Mouse (Mus musculus) heart, postnatal 0 days (tissue): Measurements from ENCODE around the gene Olfr1423. TPM values are rescaled to one million over a fixed set of nuclear protein-coding genes. Genes with fewer than 3 reads are reported as not detected.
"Not testable (repeated sequence)": the region's sequence is repeated elsewhere in the genome, so short reads cannot be mapped to it uniquely, and the experiment has no call there.

Source experiments
- ATAC-seq: fragments of 200-750 bp; cut with Nextera tagmentation; 2 replicates; pipeline ENCODE4 v1.8.0; 2017; ENCODE audit warnings: low read depth, moderate number of reproducible peaks, moderate library complexity; ENCODE audit not compliant: insufficient read depth
- DNase-seq: peaks from one replicate; pipeline ENCODE4 v3.0.0-alpha.2; 2016; ENCODE audit warnings: low spot score
- H3K27ac ChIP-seq: fragments of 300-500 bp; sonication (generic); 2 replicates; pipeline ENCODE4 v1.5.1; 2014; ENCODE audit warnings: low read depth, mild to moderate bottlenecking
- H3K27me3 ChIP-seq: fragments of 300-500 bp; sonication (generic); 2 replicates; pipeline ENCODE4 v1.6.1; 2014; ENCODE audit warnings: low read length, mixed read lengths; ENCODE audit not compliant: control insufficient read depth, insufficient read depth
- H3K36me3 ChIP-seq: fragments of 300-500 bp; sonication (generic); replicated peaks from 2 replicates; pipeline ENCODE4 v1.6.1; 2014; ENCODE audit warnings: low read length, mixed read lengths; ENCODE audit not compliant: control insufficient read depth, insufficient read depth
- H3K4me1 ChIP-seq: fragments of 300-500 bp; sonication (generic); 2 replicates; pipeline ENCODE4 v1.6.1; 2014; ENCODE audit warnings: antibody characterized with exemption; ENCODE audit not compliant: control insufficient read depth, insufficient read depth
- H3K4me2 ChIP-seq: fragments of 300-500 bp; sonication (generic); 2 replicates; pipeline ENCODE4 v1.6.1; 2014; ENCODE audit warnings: low read depth, mild to moderate bottlenecking, low read length, moderate library complexity
- H3K4me3 ChIP-seq: fragments of 300-500 bp; sonication (generic); 2 replicates; pipeline ENCODE4 v1.5.1; 2014; ENCODE audit warnings: low read depth, low read length
- H3K9ac ChIP-seq: fragments of 300-500 bp; sonication (generic); replicated peaks from 2 replicates; pipeline ENCODE4 v1.6.1; 2014; ENCODE audit warnings: low read depth, low read length, mixed read lengths
- H3K9me3 ChIP-seq: fragments of 300-500 bp; sonication (generic); replicated peaks from 2 replicates; pipeline ENCODE4 v1.6.1; 2016; ENCODE audit warnings: low read length; ENCODE audit not compliant: control insufficient read depth
- CTCF ChIP-seq: IDR thresholded peaks from 2 replicates; pipeline ENCODE4 v1.5.1; 2016; ENCODE audit warnings: antibody characterized with exemption, control low read depth, low read depth
- EP300 ChIP-seq: IDR thresholded peaks from 2 replicates; pipeline ENCODE4 v1.6.1; 2016; ENCODE audit warnings: antibody characterized with exemption, low read depth
- whole genome bisulfite sequencing: fragments of 180-500 bp; shearing (Covaris S2); extraction: QIAGEN DNeasy Blood & Tissue Kit; methylation state at CpG from one replicate; pipeline ENCODE4 v1.1.7; 2014; 5-methylcytosine and 5-hydroxymethylcytosine counted together
- polyA plus RNA-seq: library from polyadenylated mRNA; unstranded; fragments of >200 nt; fragmentation: Nextera tagmentation; extraction: Ambion mirVana; gene quantifications from 2 replicates; pipeline ENCODE4 v1.2.1, GENCODE M21; 2015
- total RNA-seq: library from RNA; depleted of rRNA; stranded (reverse); fragments of >200 nt; gene quantifications from 2 replicates; pipeline ENCODE4 v1.2.3, GENCODE M21; 2014; ENCODE audit warnings: low replicate concordance; rRNA removed

Olfr1423 gene
- total RNA-seq (not detected in 2 replicates), polyA plus RNA-seq (not detected in 2 replicates)

DNA sequence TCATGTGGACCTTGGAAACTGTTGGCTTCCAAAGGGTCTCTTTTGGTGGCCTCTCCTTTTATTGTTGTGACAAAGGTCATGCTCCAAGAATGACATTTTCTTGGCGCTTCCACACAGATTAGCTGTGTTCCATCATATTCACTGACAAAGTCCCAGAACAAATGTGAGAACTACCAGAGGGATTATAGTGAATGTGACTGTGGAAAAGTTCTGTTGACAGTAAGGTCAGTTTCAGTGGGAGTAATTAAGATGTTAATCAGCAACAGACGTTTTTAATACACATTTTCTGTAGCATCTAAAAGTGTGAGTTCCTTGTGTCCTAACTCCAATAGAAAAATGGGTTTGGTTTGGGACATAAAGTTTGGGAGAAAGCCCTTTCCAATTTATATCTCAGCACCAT is at the start of gene Olfr1423:
Olfr1423 (minus strand) TSS at position 101 of the 400 bp plus-strand sequence.
- no peak within 1 kb of the TSS for H3K27ac ChIP-seq
- H3K27me3 ChIP-seq: no peaks in the 10 kb centered on the region
- H3K9me3 ChIP-seq: no peaks in the 10 kb centered on the region
- no peak within 1 kb of the TSS for H3K4me2 ChIP-seq
- H3K36me3 ChIP-seq: no peaks in the 10 kb centered on the region
- ATAC-seq (no peak), DNase-seq (no peak)
- H3K9ac ChIP-seq: no peak within 1 kb of the TSS
- WGBS: 53% methylated on average over 2 of the region's 2 CpGs
- no peaks in the 10 kb centered on the region for H3K4me1 ChIP-seq
- no peak within 1 kb of the TSS for H3K4me3 ChIP-seq
- TF ChIP-seq CTCF (no peak), EP300 (no peak)

DNA sequence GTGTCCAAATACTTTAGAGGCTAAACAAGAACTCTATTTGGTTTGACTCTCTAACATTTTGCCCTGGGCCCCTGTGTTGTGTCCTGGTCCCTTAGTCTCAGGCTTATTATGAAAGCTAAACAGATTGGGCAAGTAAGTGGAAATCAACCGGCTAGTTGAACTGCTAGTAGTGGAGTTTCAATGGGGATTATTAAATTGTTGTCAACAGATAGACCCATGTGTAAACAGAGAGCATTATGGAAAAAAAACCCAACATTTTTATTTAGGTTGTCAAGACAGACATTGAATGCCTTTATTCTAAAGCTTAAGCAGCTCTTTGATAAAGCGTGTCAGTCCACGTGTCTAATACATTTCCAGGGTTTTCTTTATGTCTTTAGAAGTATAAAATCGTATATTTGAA is 36.5 kb upstream of the Olfr1423 start, which contains the start of gene Olfr1425:
Olfr1425 (minus strand) TSS at position 101 of the 400 bp plus-strand sequence.
- H3K4me1 ChIP-seq, H3K27ac ChIP-seq, ATAC-seq, H3K4me2 ChIP-seq, H3K36me3 ChIP-seq, H3K4me3 ChIP-seq, H3K9ac ChIP-seq, H3K27me3 ChIP-seq, DNase-seq, H3K9me3 ChIP-seq: not testable (repeated sequence)
- 70% methylated on average over 4 of the region's 4 CpGs for WGBS

GRCm38 (mm10) chr19:12069546-12069945 is 28.4 kb upstream of the Olfr1423 start:
- H3K9ac ChIP-seq, H3K4me3 ChIP-seq, H3K4me1 ChIP-seq, DNase-seq, H3K4me2 ChIP-seq, H3K36me3 ChIP-seq, H3K27ac ChIP-seq, ATAC-seq, H3K9me3 ChIP-seq, H3K27me3 ChIP-seq: not testable (repeated sequence)
- WGBS: 69% methylated on average over 1 of the region's 1 CpGs

- not testable (repeated sequence) for H3K9ac ChIP-seq, ATAC-seq, H3K4me2 ChIP-seq, DNase-seq, H3K4me1 ChIP-seq, H3K27ac ChIP-seq, H3K36me3 ChIP-seq, H3K4me3 ChIP-seq, H3K27me3 ChIP-seq, H3K9me3 ChIP-seq
- WGBS: 52% methylated on average over 1 of the region's 1 CpGs
These were observed 26.7 kb upstream of the Olfr1423 start for GRCm38 (mm10) chr19:12067806-12068205.

GRCm38 (mm10) chr19:12062582-12062981 is 21.5 kb upstream of the Olfr1423 start, which contains the start of gene Olfr1424:
Olfr1424 (minus strand) TSS chr19:12062682.
- not testable (repeated sequence) for H3K36me3 ChIP-seq, H3K27ac ChIP-seq, DNase-seq, H3K9ac ChIP-seq, H3K9me3 ChIP-seq, H3K4me1 ChIP-seq, H3K27me3 ChIP-seq, H3K4me3 ChIP-seq, H3K4me2 ChIP-seq, ATAC-seq
- 90% methylated on average over 1 of the region's 1 CpGs for WGBS

DNA sequence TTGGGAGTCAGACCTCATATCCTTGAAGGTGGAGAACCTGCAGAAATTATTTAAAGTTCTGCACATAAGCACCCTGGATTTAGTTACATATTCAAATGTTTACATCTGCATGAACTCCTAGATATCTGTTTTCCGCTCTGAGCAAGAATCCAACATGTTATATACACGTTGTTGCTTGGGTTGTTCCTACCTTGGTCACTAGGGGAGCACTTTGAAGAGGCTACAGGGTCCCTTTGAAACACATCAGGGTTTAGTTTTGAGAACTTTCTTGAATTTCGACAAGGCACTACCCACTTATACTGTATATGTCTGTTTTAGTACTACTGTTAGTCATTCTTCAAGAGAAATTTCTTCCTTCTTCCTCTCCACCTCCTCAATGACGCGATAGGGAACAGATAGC is 2.0 kb upstream of the Olfr1423 start:
- Histone ChIP-seq H3K4me1 (no peaks in the 10 kb centered on the region), H3K27me3 (no peaks in the 10 kb centered on the region), H3K27ac (no peak overlapping the region), H3K36me3 (no peaks in the 10 kb centered on the region), H3K4me2 (no peak overlapping the region), H3K4me3 (no peak overlapping the region), H3K9me3 (no peaks in the 10 kb centered on the region), H3K9ac (no peak overlapping the region)
- no peak for DNase-seq
- no peak for TF ChIP-seq CTCF
- WGBS: 80% methylated on average over 5 of the region's 5 CpGs
- ATAC-seq: no peak
